Mouse (Mus musculus): Measurements from ENCODE around the gene Ryr2. TPM values are rescaled to one million over a fixed set of nuclear protein-coding genes. Genes with fewer than 3 reads are reported as not detected.

Gene Ryr2
- polyA plus RNA-seq, 1 experiment, result not detected

DNA sequence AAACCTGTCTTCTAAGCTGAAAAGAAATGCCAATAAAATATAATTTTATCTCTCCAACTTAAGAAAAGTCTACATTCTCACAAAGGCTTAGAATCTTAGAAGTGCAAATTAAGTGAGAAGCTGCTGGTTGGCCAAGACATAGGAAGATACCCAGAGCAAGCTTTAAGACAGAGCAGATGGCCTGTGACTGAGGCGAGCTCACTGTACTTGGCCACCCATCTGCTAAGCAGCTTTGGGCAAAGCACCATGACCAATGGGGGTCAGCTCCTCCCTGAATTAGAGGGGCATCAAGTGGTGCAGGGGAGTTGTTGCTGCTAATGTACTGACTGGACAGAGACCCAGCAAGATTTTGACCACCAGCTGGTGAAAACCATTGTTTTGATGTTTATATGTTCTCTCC is 186.2 kb downstream of the Ryr2 start:
- Histone ChIP-seq H3K79me3 (ENCODE audit: low read depth) (no peaks in the 10 kb centered on the region), H3K36me3 (ENCODE audit: control insufficient read depth, insufficient read depth) (no peaks in the 10 kb centered on the region)
- TF ChIP-seq MAX (IDR thresholded peaks at IDR 0.05) (no peak), FOSL1 (IDR thresholded peaks at IDR 0.05; ENCODE audit: insufficient read depth, low read length, poor library complexity, severe bottlenecking) (no peak), USF1 (IDR thresholded peaks at IDR 0.05; ENCODE audit: low read depth) (no peak), CEBPB (IDR thresholded peaks at IDR 0.05; ENCODE audit: low read depth) (no peak), CTCF (IDR thresholded peaks at IDR 0.05; ENCODE audit: control insufficient read depth, insufficient read depth, insufficient read length) (no peak), MYOG (IDR thresholded peaks at IDR 0.05; ENCODE audit: control insufficient read depth, extremely low read depth, insufficient read length) (no peak), MYOD1 (IDR thresholded peaks at IDR 0.05; ENCODE audit: control insufficient read depth, insufficient read length, low read depth) (no peak)

DNA sequence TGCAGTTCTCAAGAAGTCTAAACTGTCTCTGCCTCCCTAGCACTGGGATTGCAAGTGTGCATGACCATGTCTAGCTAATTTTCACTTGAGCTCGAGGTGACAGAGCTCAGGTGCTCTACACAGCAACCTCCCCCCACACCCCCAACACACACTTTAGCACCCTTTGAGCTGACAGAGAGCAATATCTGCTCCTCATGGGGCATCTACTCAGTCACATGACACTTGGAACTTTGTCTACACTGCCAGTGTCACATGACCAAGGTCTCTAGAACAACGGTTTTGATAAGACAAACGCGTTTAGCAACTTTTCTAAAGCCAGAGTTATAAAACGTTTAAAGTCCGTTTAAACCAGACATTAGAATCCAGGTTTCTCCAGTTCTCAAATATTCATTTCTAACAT is 187.3 kb downstream of the Ryr2 start:
- H3K36me3 ChIP-seq (ENCODE audit: control insufficient read depth, insufficient read depth), result no peaks in the 10 kb centered on the region
- H3K27me3 ChIP-seq (ENCODE audit: control insufficient read depth, insufficient read depth, insufficient read length), result no peaks in the 10 kb centered on the region
- TF ChIP-seq MYOG (IDR thresholded peaks at IDR 0.05; ENCODE audit: control insufficient read depth, extremely low read depth, insufficient read length) (no peak), CEBPB (IDR thresholded peaks at IDR 0.05; ENCODE audit: low read depth) (no peak), FOSL1 (IDR thresholded peaks at IDR 0.05; ENCODE audit: insufficient read depth, low read length, poor library complexity, severe bottlenecking) (no peak), MYOD1 (IDR thresholded peaks at IDR 0.05; ENCODE audit: control insufficient read depth, insufficient read length, low read depth) (no peak), MAX (IDR thresholded peaks at IDR 0.05) (no peak), CTCF (IDR thresholded peaks at IDR 0.05; ENCODE audit: control insufficient read depth, insufficient read depth, insufficient read length) (no peak), USF1 (IDR thresholded peaks at IDR 0.05; ENCODE audit: low read depth) (no peak)
- H3K4me3 ChIP-seq (ENCODE audit: insufficient read depth, poor library complexity, severe bottlenecking), result no peak overlapping the region
- no peaks in the 10 kb centered on the region for H3K79me2 ChIP-seq (ENCODE audit: control insufficient read depth, insufficient read depth)
- H3ac ChIP-seq (ENCODE audit: control insufficient read depth, insufficient read length, low read depth), result no peak overlapping the region
- H3K79me3 ChIP-seq (ENCODE audit: low read depth), result no peaks in the 10 kb centered on the region

More for the DNA sequence above, 186.2 kb downstream of the Ryr2 start:
- Histone ChIP-seq H3K27me3 (ENCODE audit: control insufficient read depth, insufficient read depth, insufficient read length) (no peaks in the 10 kb centered on the region), H3ac (ENCODE audit: control insufficient read depth, insufficient read length, low read depth) (no peak overlapping the region), H3K79me2 (ENCODE audit: control insufficient read depth, insufficient read depth) (no peaks in the 10 kb centered on the region), H3K4me3 (ENCODE audit: insufficient read depth, poor library complexity, severe bottlenecking) (no peak overlapping the region)

GRCm38 (mm10) chr13:11915619-11916018 is 191.1 kb downstream of the Ryr2 start:
- TF ChIP-seq FOSL1 (IDR thresholded peaks at IDR 0.05; ENCODE audit: insufficient read depth, low read length, poor library complexity, severe bottlenecking), result no peak
- no peak for TF ChIP-seq MYOD1 (IDR thresholded peaks at IDR 0.05; ENCODE audit: control insufficient read depth, insufficient read length, low read depth)
- no peak for TF ChIP-seq CEBPB (IDR thresholded peaks at IDR 0.05; ENCODE audit: low read depth)
- no peak for TF ChIP-seq CTCF (IDR thresholded peaks at IDR 0.05; ENCODE audit: control insufficient read depth, insufficient read depth, insufficient read length)
- TF ChIP-seq MAX (IDR thresholded peaks at IDR 0.05), result no peak
- TF ChIP-seq USF1 (IDR thresholded peaks at IDR 0.05; ENCODE audit: low read depth), result no peak
- no peak for TF ChIP-seq MYOG (IDR thresholded peaks at IDR 0.05; ENCODE audit: control insufficient read depth, extremely low read depth, insufficient read length)
- no peaks in the 10 kb centered on the region for H3K36me3 ChIP-seq (ENCODE audit: control insufficient read depth, insufficient read depth)

DNA sequence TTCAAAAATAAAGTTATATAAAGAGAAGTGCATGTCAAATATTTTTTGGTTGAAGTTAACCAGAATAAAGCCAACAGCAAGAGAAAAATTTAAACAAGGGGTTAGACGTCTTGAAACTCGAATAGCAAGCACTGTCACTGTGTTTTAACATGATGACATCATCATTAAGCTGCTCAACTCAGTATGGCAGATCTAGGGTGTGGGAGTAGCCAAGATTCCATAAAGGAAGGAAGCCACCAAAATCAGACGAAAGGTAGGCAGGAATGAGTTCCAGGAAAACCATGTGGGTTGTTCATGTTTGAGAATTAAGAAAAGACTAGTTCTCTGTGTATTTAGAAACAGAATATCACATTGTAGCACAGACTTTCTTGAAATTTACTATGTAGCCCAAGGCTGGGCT is 192.1 kb downstream of the Ryr2 start:
- TF ChIP-seq FOSL1 (IDR thresholded peaks at IDR 0.05; ENCODE audit: insufficient read depth, low read length, poor library complexity, severe bottlenecking), result no peak
- TF ChIP-seq CEBPB (IDR thresholded peaks at IDR 0.05; ENCODE audit: low read depth), result no peak
- no peak for TF ChIP-seq MAX (IDR thresholded peaks at IDR 0.05)
- no peak for TF ChIP-seq MYOD1 (IDR thresholded peaks at IDR 0.05; ENCODE audit: control insufficient read depth, insufficient read length, low read depth)
- no peak for TF ChIP-seq CTCF (IDR thresholded peaks at IDR 0.05; ENCODE audit: control insufficient read depth, insufficient read depth, insufficient read length)
- H3K79me2 ChIP-seq (ENCODE audit: control insufficient read depth, insufficient read depth), result no peaks in the 10 kb centered on the region
- no peaks in the 10 kb centered on the region for H3K27me3 ChIP-seq (ENCODE audit: control insufficient read depth, insufficient read depth, insufficient read length)
- H3K79me3 ChIP-seq (ENCODE audit: low read depth), result no peaks in the 10 kb centered on the region
- H3K36me3 ChIP-seq (ENCODE audit: control insufficient read depth, insufficient read depth), result no peaks in the 10 kb centered on the region
- H3ac ChIP-seq (ENCODE audit: control insufficient read depth, insufficient read length, low read depth), result no peak overlapping the region
- no peak overlapping the region for H3K4me3 ChIP-seq (ENCODE audit: insufficient read depth, poor library complexity, severe bottlenecking)

More at GRCm38 (mm10) chr13:11915619-11916018, 191.1 kb downstream of the Ryr2 start:
- Histone ChIP-seq H3K79me3 (ENCODE audit: low read depth) (no peaks in the 10 kb centered on the region), H3K4me3 (ENCODE audit: insufficient read depth, poor library complexity, severe bottlenecking) (no peak overlapping the region), H3K79me2 (ENCODE audit: control insufficient read depth, insufficient read depth) (no peaks in the 10 kb centered on the region), H3K27me3 (ENCODE audit: control insufficient read depth, insufficient read depth, insufficient read length) (no peaks in the 10 kb centered on the region), H3ac (ENCODE audit: control insufficient read depth, insufficient read length, low read depth) (no peak overlapping the region)

- Histone ChIP-seq H3K79me2 (ENCODE audit: control insufficient read depth, insufficient read depth) (no peaks in the 10 kb centered on the region), H3K79me3 (ENCODE audit: low read depth) (no peaks in the 10 kb centered on the region), H3K27me3 (ENCODE audit: control insufficient read depth, insufficient read depth, insufficient read length) (no peaks in the 10 kb centered on the region), H3ac (ENCODE audit: control insufficient read depth, insufficient read length, low read depth) (no peak overlapping the region), H3K36me3 (ENCODE audit: control insufficient read depth, insufficient read depth) (no peaks in the 10 kb centered on the region), H3K4me3 (ENCODE audit: insufficient read depth, poor library complexity, severe bottlenecking) (no peak overlapping the region)
- TF ChIP-seq FOSL1 (IDR thresholded peaks at IDR 0.05; ENCODE audit: insufficient read depth, low read length, poor library complexity, severe bottlenecking), result no peak
- no peak for TF ChIP-seq CTCF (IDR thresholded peaks at IDR 0.05; ENCODE audit: control insufficient read depth, insufficient read depth, insufficient read length)
- no peak for TF ChIP-seq MAX (IDR thresholded peaks at IDR 0.05)
- TF ChIP-seq MYOG (IDR thresholded peaks at IDR 0.05; ENCODE audit: control insufficient read depth, extremely low read depth, insufficient read length), result no peak
- TF ChIP-seq MYOD1 (IDR thresholded peaks at IDR 0.05; ENCODE audit: control insufficient read depth, insufficient read length, low read depth), result no peak
- no peak for TF ChIP-seq CEBPB (IDR thresholded peaks at IDR 0.05; ENCODE audit: low read depth)
Measured at GRCm38 (mm10) chr13:11912208-11912607, 194.5 kb downstream of the Ryr2 start.

GRCm38 (mm10) chr13:11908123-11908522 is 198.6 kb downstream of the Ryr2 start:
- Histone ChIP-seq H3K4me3 (ENCODE audit: insufficient read depth, poor library complexity, severe bottlenecking) (no peak overlapping the region), H3K27me3 (ENCODE audit: control insufficient read depth, insufficient read depth, insufficient read length) (no peaks in the 10 kb centered on the region), H3K36me3 (ENCODE audit: control insufficient read depth, insufficient read depth) (no peaks in the 10 kb centered on the region), H3ac (ENCODE audit: control insufficient read depth, insufficient read length, low read depth) (no peak overlapping the region), H3K79me3 (ENCODE audit: low read depth) (no peaks in the 10 kb centered on the region), H3K79me2 (ENCODE audit: control insufficient read depth, insufficient read depth) (no peaks in the 10 kb centered on the region)
- TF ChIP-seq USF1 (IDR thresholded peaks at IDR 0.05; ENCODE audit: low read depth), result no peak
- TF ChIP-seq MAX (IDR thresholded peaks at IDR 0.05), result no peak
- TF ChIP-seq MYOG (IDR thresholded peaks at IDR 0.05; ENCODE audit: control insufficient read depth, extremely low read depth, insufficient read length), result no peak
- TF ChIP-seq CTCF (IDR thresholded peaks at IDR 0.05; ENCODE audit: control insufficient read depth, insufficient read depth, insufficient read length), result no peak
- no peak for TF ChIP-seq CEBPB (IDR thresholded peaks at IDR 0.05; ENCODE audit: low read depth)
- TF ChIP-seq MYOD1 (IDR thresholded peaks at IDR 0.05; ENCODE audit: control insufficient read depth, insufficient read length, low read depth), result no peak
- TF ChIP-seq FOSL1 (IDR thresholded peaks at IDR 0.05; ENCODE audit: insufficient read depth, low read length, poor library complexity, severe bottlenecking), result no peak
